Mouse (Mus musculus) thymus, adult 18-20 months (tissue): ENCODE results near the gene Ttc27.

Source experiments
- DNase-seq, 2 experiments: peaks; one replicate each; pipeline ENCODE4 v3.0.0; 2022; ENCODE audit warnings: mixed read lengths in 2 of 2

The Ttc27 gene

DNA sequence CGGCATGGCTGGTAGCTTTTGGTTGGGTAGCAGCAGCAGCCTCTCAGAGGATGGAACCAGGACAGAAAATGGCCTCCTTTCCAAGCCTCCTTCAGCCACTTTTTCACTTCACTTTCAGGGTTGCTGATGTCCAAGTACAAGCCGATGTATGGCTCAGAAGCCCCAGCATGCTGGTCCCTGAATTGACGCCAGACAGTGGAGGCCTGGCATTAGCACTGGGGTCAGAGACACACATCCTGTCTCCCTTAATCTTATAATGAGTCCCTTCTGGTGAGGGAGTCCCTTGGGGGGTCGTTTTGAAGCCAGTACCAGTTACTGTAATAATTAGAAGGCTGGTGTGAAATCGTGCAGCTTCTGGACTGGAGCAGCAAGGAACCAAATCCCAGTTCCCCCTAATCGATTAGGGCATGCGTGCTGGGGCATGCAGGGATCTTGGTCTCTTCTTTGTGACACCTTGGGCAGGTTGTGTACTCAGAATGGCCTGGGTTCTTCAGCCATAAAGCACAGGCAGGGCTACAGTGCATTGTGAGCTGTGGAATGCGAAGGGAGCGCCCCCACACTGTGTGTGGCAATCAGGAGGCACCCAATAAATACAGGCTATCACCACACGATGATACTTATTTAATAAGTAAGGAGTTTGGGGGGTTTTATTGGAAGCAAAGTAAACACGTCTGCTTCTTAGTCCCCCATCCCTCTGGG is 171.5 kb downstream of the Ttc27 start:
- DNase-seq, result no peak

DNA sequence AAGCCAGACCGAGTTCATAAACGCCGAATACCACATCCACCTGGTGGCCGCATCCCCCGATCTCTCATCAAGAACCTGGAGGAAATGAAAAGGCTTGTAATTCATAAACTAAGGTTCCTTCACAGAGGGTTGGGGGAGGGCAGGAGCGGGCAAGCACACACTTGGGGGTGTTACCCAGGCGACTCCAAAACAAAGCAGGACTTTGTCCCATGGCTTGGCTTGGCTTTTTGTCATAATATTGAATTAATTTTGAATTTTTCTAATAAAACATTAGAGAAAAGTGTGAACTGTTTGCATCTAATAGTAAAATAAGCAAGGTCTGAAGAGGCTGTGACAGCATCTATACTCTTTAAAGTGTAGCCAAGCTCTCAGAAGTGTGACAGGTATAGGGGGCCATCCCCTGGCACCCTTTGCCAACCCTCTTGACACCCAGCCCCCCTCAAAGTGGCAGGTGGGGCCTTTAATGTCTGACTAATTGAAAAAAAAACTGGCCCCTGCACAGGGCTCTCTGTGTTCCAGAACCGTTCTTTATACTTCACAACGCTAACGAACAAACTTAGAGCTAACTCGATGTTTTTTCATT is 172.1 kb downstream of the Ttc27 start:
- no peak for DNase-seq

DNA sequence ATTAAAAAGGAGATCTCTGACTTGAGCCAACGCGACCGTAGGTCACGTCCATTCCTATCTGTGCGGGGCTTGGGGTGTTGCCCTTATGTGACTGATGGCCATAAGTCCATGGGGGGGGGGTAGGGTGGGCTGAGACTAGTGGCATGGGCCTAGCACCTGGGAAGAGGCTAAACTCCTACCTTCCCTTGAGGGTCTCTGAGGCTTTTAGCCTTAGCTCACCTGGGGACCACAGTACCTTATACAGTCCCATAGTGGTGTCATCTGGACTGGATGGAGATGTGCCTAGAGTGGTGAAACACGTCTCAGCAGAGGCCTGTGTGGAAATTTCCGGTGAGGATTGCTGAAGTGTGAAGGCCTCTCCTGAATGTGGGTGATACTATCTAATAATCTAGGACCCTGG is 184.9 kb downstream of the Ttc27 start:
- DNase-seq, result no peak

DNA sequence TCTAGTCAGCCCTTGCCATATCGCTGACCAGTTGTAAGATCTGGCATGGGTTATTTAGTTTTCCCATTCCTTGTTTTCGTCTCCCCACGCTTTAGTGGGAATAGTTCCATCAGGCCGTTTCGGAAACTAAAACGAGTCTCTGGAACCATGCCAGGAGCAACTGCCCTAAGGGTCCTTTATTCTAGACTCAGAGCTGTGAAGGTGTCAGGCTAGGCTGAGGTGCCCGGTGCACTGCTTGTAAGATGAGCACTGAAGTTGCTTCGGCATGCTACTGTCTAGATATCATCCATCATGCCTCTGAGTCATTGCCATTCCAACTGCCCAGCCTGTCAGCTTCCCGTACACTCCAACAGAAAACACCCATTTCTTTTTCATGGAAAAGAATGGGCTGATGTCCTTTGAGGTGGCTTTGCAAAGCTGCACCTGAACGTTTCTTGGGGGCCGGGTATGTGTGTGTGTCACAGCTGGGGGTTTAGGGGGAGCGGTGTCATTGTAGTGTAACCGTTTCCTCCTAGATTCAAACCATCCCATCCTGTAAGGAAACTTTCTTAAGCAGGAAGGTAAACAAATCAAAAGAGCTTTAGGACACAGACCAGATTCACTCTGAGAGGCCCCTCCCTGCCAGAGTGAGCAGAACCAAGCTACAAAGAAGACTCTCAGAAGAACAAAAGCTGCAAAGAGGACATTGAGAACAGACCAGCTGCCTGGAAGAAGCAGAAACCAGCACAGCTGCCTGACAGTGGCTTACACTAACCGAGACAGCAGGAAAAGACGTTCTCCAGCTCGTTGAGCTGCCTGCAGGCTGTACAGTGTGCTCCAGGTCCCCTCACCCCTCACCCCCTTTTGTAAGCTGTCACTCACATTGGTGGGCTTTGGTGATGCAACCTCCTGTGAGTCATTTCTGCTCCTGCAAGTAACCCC is 186.1 kb downstream of the Ttc27 start:
- DNase-seq, result no peak

DNA sequence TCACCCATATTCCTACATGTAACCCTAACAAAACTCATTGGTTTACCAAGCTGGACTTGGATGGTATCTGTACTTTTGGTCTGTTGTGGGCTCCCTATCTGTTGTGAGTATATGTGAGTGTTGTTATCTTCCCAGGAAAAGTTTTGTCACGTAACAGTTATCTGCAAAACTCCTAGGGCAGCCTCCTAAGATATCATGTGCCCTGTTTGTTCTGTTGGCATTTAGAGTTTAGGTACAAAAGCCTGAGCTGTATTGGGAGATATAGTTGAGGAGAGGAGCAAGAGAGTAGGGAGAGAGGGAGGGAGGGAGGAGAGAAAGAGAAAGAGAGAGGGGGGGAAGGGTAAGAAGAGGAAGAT is 186.8 kb downstream of the Ttc27 start:
- DNase-seq, result no peak

DNA sequence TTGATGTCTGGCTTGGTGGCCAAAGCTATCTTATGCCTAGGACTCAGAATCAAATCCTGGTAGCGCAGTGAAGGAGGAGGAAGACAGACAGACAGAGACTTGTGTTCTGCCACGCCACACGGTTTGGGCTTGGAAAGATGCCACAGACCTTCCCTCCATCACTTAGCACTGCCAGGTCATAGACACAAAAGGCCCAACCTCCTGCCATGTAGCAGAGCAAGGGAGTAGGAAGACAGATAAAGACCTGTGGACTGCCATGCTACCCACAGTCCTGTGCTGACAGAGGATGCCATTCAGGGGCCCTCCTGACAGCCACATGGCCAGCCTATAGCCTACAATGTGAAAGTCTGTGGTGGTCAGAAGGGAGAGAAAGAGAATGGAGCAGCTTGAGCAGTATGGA is 187.4 kb downstream of the Ttc27 start:
- no peak for DNase-seq

DNA sequence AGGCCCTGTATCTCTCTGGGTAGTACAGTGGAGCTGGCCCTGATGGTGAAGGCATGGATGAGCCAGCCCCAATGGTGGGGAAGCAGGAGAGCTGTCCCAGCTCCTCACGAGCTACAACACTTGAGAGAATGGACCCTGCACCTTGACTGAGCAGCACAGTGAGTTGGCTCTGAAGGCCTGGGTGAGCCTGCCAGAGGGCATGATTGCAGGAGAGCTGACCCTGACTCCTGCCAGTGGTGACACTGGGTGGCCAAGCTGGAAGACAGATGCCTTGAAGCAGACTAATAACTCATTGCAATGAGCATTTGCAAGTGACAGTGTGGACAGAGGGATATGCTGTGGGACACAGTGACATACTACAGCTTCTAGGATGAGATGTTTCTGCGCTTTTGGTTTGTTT is 195.5 kb downstream of the Ttc27 start:
- DNase-seq, result no peak
